Mouse (Mus musculus) stomach, postnatal 0 days (tissue): ENCODE results near the gene Trpm8. TPM values are rescaled to one million over a fixed set of nuclear protein-coding genes. Genes with fewer than 3 reads are reported as not detected.

Experiments used
- ATAC-seq: fragments of 200-750 bp; cut with Nextera tagmentation; 2 replicates; pipeline ENCODE4 v1.8.0; 2017; ENCODE audit not compliant: low FRiP score, low TSS enrichment
- DNase-seq: peaks from one replicate; pipeline ENCODE4 v3.0.0-alpha.2; 2016; ENCODE audit warnings: low spot score
- H3K27ac ChIP-seq: fragments of 300-500 bp; sonication (generic); replicated peaks from 2 replicates; pipeline ENCODE4 v1.5.1; 2014; ENCODE audit warnings: mild to moderate bottlenecking, control low read depth
- H3K27me3 ChIP-seq: fragments of 300-500 bp; sonication (generic); 2 replicates; pipeline ENCODE4 v1.6.1; 2014; ENCODE audit warnings: low read length; ENCODE audit not compliant: control insufficient read depth, insufficient read depth
- H3K36me3 ChIP-seq: fragments of 300-500 bp; sonication (generic); 2 replicates; pipeline ENCODE4 v1.6.1; 2014; ENCODE audit warnings: low read length, mixed read lengths; ENCODE audit not compliant: control insufficient read depth, insufficient read depth
- H3K4me1 ChIP-seq: fragments of 300-500 bp; sonication (generic); replicated peaks from 2 replicates; pipeline ENCODE4 v1.6.1; 2014; ENCODE audit warnings: antibody characterized with exemption; ENCODE audit not compliant: control insufficient read depth, insufficient read depth
- H3K4me2 ChIP-seq: fragments of 300-500 bp; sonication (generic); replicated peaks from 2 replicates; pipeline ENCODE4 v1.6.1; 2014; ENCODE audit warnings: low read depth, mild to moderate bottlenecking, control low read depth, moderate library complexity
- H3K4me3 ChIP-seq: fragments of 300-500 bp; sonication (generic); 2 replicates; pipeline ENCODE4 v1.5.1; 2014; ENCODE audit warnings: low read depth, low read length, control low read depth
- H3K9ac ChIP-seq: fragments of 300-500 bp; sonication (generic); 2 replicates; pipeline ENCODE4 v1.6.1; 2014; ENCODE audit warnings: mild to moderate bottlenecking, low read length, control low read depth, mixed read lengths
- H3K9me3 ChIP-seq: fragments of 300-500 bp; sonication (generic); 2 replicates; pipeline ENCODE4 v1.6.1; 2016; ENCODE audit warnings: low read length; ENCODE audit not compliant: control insufficient read depth
- CTCF ChIP-seq: IDR thresholded peaks from 2 replicates; pipeline ENCODE4 v1.5.1; 2016; ENCODE audit warnings: antibody characterized with exemption, low read depth, mild to moderate bottlenecking, moderate library complexity
- EP300 ChIP-seq: optimal IDR thresholded peaks from 2 replicates; pipeline ENCODE3; 2016; ENCODE audit warnings: antibody characterized with exemption
- WGBS: fragments of 180-500 bp; shearing (Covaris S2); extraction: QIAGEN DNeasy Blood & Tissue Kit; methylation state at CpG from one replicate; pipeline ENCODE4 v1.1.7; 2014; 5-methylcytosine and 5-hydroxymethylcytosine counted together
- polyA plus RNA-seq: library from polyadenylated mRNA; unstranded; fragments of >200 nt; fragmentation: Nextera tagmentation; extraction: Ambion mirVana; gene quantifications from 2 replicates; pipeline ENCODE4 v1.2.1, GENCODE M21; 2015

Trpm8 gene
- polyA plus RNA-seq, 1 experiment from 2014 or later, result 0.06 TPM

- 71% methylated on average over 5 of the region's 5 CpGs for WGBS
- no peak for ATAC-seq
These were observed 115.9 kb downstream of the Trpm8 start for GRCm38 (mm10) chr1:88393321-88393720.

GRCm38 (mm10) chr1:88403378-88403777 lies 125.9 kb downstream of the Trpm8 start:
- no peaks in the 10 kb centered on the region for H3K36me3 ChIP-seq
- no peak for ATAC-seq
- 68% methylated on average over 3 of the region's 3 CpGs for WGBS
- no peak for DNase-seq
- no peaks in the 10 kb centered on the region for H3K4me1 ChIP-seq
- H3K9me3 ChIP-seq, result no peaks in the 10 kb centered on the region
- no peak overlapping the region for H3K4me3 ChIP-seq
- no peak overlapping the region for H3K4me2 ChIP-seq
- H3K9ac ChIP-seq, result no peak overlapping the region
- no peaks in the 10 kb centered on the region for H3K27me3 ChIP-seq
- H3K27ac ChIP-seq, result no peak overlapping the region
- TF ChIP-seq CTCF (no peak), EP300 (no peak)

More at GRCm38 (mm10) chr1:88393321-88393720, 115.9 kb downstream of the Trpm8 start:
- Histone ChIP-seq H3K4me1 (no peaks in the 10 kb centered on the region), H3K9me3 (no peaks in the 10 kb centered on the region), H3K27me3 (no peaks in the 10 kb centered on the region), H3K36me3 (no peaks in the 10 kb centered on the region), H3K27ac (no peak overlapping the region), H3K9ac (no peak overlapping the region), H3K4me3 (no peak overlapping the region), H3K4me2 (no peak overlapping the region)
- DNase-seq, result no peak
- no peak for TF ChIP-seq CTCF
- no peak for TF ChIP-seq EP300

- no peaks in the 10 kb centered on the region for H3K4me1 ChIP-seq
- no peaks in the 10 kb centered on the region for H3K36me3 ChIP-seq
- no peak for TF ChIP-seq CTCF
- TF ChIP-seq EP300, result no peak
- H3K27ac ChIP-seq, result no peak overlapping the region
- DNase-seq, result no peak
- H3K27me3 ChIP-seq, result no peaks in the 10 kb centered on the region
- ATAC-seq, result no peak
- WGBS, result 53% methylated on average over 12 of the region's 12 CpGs
- H3K9me3 ChIP-seq, result no peaks in the 10 kb centered on the region
- no peak overlapping the region for H3K4me2 ChIP-seq
- no peak overlapping the region for H3K9ac ChIP-seq
- no peak overlapping the region for H3K4me3 ChIP-seq
These were observed 128.8 kb downstream of the Trpm8 start for GRCm38 (mm10) chr1:88406078-88406806.

GRCm38 (mm10) chr1:88406807-88407198 lies 129.3 kb downstream of the Trpm8 start, which contains the start of gene Spp2:
Gene Spp2, plus strand, starts transcription at chr1:88406961.
- TF ChIP-seq EP300 (no peak), CTCF (no peak)
- no peak within 1 kb of the TSS for H3K4me3 ChIP-seq
- H3K4me1 ChIP-seq, result no peaks in the 10 kb centered on the region
- no peak within 1 kb of the TSS for H3K4me2 ChIP-seq
- H3K9me3 ChIP-seq, result no peaks in the 10 kb centered on the region
- H3K27me3 ChIP-seq, result no peaks in the 10 kb centered on the region
- H3K27ac ChIP-seq, result no peak within 1 kb of the TSS
- no peaks in the 10 kb centered on the region for H3K36me3 ChIP-seq
- WGBS, result 57% methylated on average over 5 of the region's 5 CpGs
- no peak within 1 kb of the TSS for H3K9ac ChIP-seq
- no peak for ATAC-seq
- DNase-seq, result no peak

- Histone ChIP-seq H3K4me2 (no peak overlapping the region), H3K4me3 (no peak overlapping the region), H3K36me3 (no peaks in the 10 kb centered on the region), H3K9me3 (no peaks in the 10 kb centered on the region), H3K4me1 (no peaks in the 10 kb centered on the region), H3K9ac (no peak overlapping the region), H3K27ac (no peak overlapping the region), H3K27me3 (no peaks in the 10 kb centered on the region)
- DNase-seq, result no peak
- 69% methylated on average over 4 of the region's 4 CpGs for WGBS
- ATAC-seq, result no peak
- TF ChIP-seq EP300, result no peak
- no peak for TF ChIP-seq CTCF
These were observed 130.9 kb downstream of the Trpm8 start for GRCm38 (mm10) chr1:88408340-88408739.

- 41% methylated on average over 5 of the region's 5 CpGs for WGBS
- no peak for TF ChIP-seq CTCF
- no peak for TF ChIP-seq EP300
- no peak for ATAC-seq
- Histone ChIP-seq H3K4me1 (no peaks in the 10 kb centered on the region), H3K9ac (no peak overlapping the region), H3K4me3 (no peak overlapping the region), H3K27me3 (no peaks in the 10 kb centered on the region), H3K36me3 (no peaks in the 10 kb centered on the region), H3K4me2 (no peak overlapping the region), H3K9me3 (no peaks in the 10 kb centered on the region), H3K27ac (no peak overlapping the region)
- no peak for DNase-seq
These were observed 134.6 kb downstream of the Trpm8 start for GRCm38 (mm10) chr1:88412013-88412412.
